Mouse (Mus musculus) cerebellum, adult 2 months (tissue): ENCODE measurements around the gene Gm156.

Source experiments
- CTCF ChIP-seq: fragments of 200-500 bp; IDR thresholded peaks from 2 replicates; pipeline ENCODE4 v1.5.1; 2011; ENCODE audit warnings: low read depth, mild to moderate bottlenecking, control low read depth, low read length, moderate library complexity, borderline replicate concordance; ENCODE audit not compliant: insufficient read depth
- POLR2A ChIP-seq: fragments of 200-500 bp; IDR thresholded peaks from 2 replicates; pipeline ENCODE4 v1.6.1; 2011; ENCODE audit warnings: low read length, control low read depth, borderline replicate concordance; ENCODE audit not compliant: insufficient read depth

GRCm38 (mm10) chr6:129825559-129825958, 41.5 kb upstream of the Gm156 start:
- TF ChIP-seq CTCF, result no peak
- TF ChIP-seq POLR2A, result no peak
